Mouse (Mus musculus): ENCODE data around the gene Zmiz2. TPM values are rescaled to one million over a fixed set of nuclear protein-coding genes. Genes with fewer than 3 reads are reported as not detected.

Zmiz2 gene
- polyA plus RNA-seq, 1 experiment from 2014 or later, result 7.0 TPM

- ATAC-seq (ENCODE audit: insufficient number of reproducible peaks, low FRiP score), result no peak
- no peak overlapping the region for H3K4me3 ChIP-seq
- WGBS, result 79% methylated on average over 11 of the region's 11 CpGs
These were observed 17.3 kb upstream of the Zmiz2 start for GRCm38 (mm10) chr11:6371376-6372155.

GRCm38 (mm10) chr11:6372784-6373183, 16.1 kb upstream of the Zmiz2 start:
- H3K4me3 ChIP-seq, result no peak overlapping the region
- no peaks in the 10 kb centered on the region for H3K27me3 ChIP-seq (replicated peaks)
- H3K36me3 ChIP-seq, result no peaks in the 10 kb centered on the region
- H3K27ac ChIP-seq (ENCODE audit: poor library complexity, severe bottlenecking), result no peak overlapping the region
- no peak overlapping the region for H3K4me2 ChIP-seq
- 83% methylated on average over 9 of the region's 9 CpGs for WGBS
- no peak for ATAC-seq (ENCODE audit: insufficient number of reproducible peaks, low FRiP score)
- H3K9me3 ChIP-seq (replicated peaks), result no peaks in the 10 kb centered on the region
- no peak overlapping the region for H3K9ac ChIP-seq
- H3K4me1 ChIP-seq (replicated peaks), result no peaks in the 10 kb centered on the region

More at GRCm38 (mm10) chr11:6371376-6372155, 17.3 kb upstream of the Zmiz2 start:
- H3K4me2 ChIP-seq, result no peak overlapping the region
- no peaks in the 10 kb centered on the region for H3K36me3 ChIP-seq
- H3K4me1 ChIP-seq (replicated peaks), result no peaks in the 10 kb centered on the region
- H3K9me3 ChIP-seq (replicated peaks), result no peaks in the 10 kb centered on the region
- no peak overlapping the region for H3K27ac ChIP-seq (ENCODE audit: poor library complexity, severe bottlenecking)
- H3K9ac ChIP-seq, result no peak overlapping the region
- H3K27me3 ChIP-seq (replicated peaks), result no peaks in the 10 kb centered on the region

DNA sequence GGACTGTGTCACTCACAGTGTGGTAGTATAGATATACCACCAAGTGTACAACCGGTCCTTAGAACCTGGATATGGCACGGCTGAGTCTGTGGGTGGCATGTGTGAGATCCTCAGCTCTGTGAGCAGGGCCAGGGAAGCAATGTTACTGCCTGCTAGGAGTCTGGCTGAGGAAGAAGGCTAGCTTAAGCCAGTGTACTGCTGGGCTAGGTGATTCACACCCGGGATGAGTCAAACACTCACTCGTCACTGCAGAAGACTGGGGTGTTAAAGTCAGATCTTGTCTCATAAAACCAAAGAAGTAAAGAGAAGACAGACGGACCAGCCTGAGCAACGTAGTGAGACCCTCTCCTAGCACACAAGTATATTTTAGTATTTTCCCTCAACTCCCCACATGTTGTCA, 8.0 kb upstream of the Zmiz2 start:
- Histone ChIP-seq H3K4me1 (replicated peaks) (no peaks in the 10 kb centered on the region), H3K9me3 (replicated peaks) (no peaks in the 10 kb centered on the region), H3K36me3 (no peaks in the 10 kb centered on the region), H3K4me2 (no peak overlapping the region), H3K27ac (ENCODE audit: poor library complexity, severe bottlenecking) (no peak overlapping the region), H3K9ac (no peak overlapping the region), H3K4me3 (no peak overlapping the region), H3K27me3 (replicated peaks) (no peaks in the 10 kb centered on the region)
- WGBS, result 72% methylated on average over 6 of the region's 6 CpGs
- ATAC-seq (ENCODE audit: insufficient number of reproducible peaks, low FRiP score), result no peak

DNA sequence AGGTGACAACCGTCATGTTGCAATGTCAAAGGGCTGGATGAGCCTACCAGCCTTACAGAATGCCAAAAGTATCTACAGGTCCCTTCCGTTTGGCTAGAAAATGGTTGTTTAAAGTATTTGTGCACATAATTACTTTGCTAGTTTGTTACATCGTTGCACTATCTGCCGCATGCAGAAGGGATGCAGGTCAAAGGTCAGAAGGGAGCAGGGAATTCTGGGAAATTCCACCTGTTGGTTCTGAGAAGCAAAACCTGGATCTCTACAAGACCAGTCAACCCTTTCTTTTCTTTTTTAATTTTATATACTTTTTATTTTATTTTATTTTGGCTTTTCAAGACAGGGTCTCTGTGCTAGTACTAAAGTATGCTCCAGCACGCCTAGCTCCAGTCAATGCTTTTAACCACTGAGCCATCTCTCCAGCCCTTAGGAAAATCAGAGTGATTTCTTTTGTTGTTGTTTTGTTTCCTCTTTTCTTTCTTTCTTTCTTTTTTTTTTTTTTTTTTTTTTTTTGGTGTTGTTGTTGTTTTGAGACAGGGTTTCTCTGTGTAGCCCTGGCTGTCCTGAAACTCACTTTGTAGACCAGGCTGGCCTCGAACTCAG, 648 bp upstream of the Zmiz2 start:
- Histone ChIP-seq H3K4me1 (replicated peaks) (peaks cover 12% of the 10 kb centered on the region), H3K9me3 (replicated peaks) (no peaks in the 10 kb centered on the region), H3K27me3 (replicated peaks) (no peaks in the 10 kb centered on the region), H3K4me2 (peak overlapping the region; percentile 52), H3K27ac (ENCODE audit: poor library complexity, severe bottlenecking) (peak overlapping the region; percentile 93), H3K4me3 (peak overlapping the region; percentile 99; the same call in 1 of the 2 replicates), H3K36me3 (peaks cover 8% of the 10 kb centered on the region), H3K9ac (no peak overlapping the region)
- no peak for ATAC-seq (ENCODE audit: insufficient number of reproducible peaks, low FRiP score)
- WGBS, result 86% methylated on average over 6 of the region's 6 CpGs

DNA sequence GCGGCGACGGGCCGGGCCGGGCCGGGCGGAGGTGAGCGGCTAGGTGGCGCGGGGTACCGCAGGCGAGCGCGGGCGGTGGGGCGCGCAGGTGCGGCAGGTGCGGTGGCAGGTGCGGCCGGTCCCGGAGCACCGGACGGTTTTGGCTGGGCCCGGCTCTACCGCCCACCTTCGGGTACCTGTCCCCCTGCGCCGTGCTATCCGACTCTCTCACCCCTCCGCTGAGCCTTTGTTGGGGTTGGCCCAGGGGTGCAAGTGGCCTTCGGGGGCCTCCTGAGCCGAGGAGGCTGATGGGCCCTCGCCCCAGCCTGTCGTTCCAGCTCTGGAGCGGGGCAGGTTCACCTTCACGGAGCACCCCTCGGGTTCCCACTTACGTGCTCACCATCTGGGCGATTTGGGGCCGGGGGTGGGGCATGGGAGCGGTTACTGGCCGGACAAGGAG, 628 bp downstream of the Zmiz2 start:
- WGBS, result 1% methylated on average over 29 of the region's 43 CpGs
- H3K4me1 ChIP-seq (replicated peaks), result peaks cover 12% of the 10 kb centered on the region
- peaks cover 13% of the 10 kb centered on the region for H3K36me3 ChIP-seq
- peak overlapping the region; percentile 93 for H3K4me2 ChIP-seq
- peak overlapping the region; percentile 96 for H3K9ac ChIP-seq
- H3K9me3 ChIP-seq (replicated peaks), result no peaks in the 10 kb centered on the region
- no peaks in the 10 kb centered on the region for H3K27me3 ChIP-seq (replicated peaks)
- ATAC-seq (ENCODE audit: insufficient number of reproducible peaks, low FRiP score), result peak; percentile 23
- peak overlapping the region; percentile 93; the same call in 1 of the 2 replicates for H3K27ac ChIP-seq (ENCODE audit: poor library complexity, severe bottlenecking)
- peak overlapping the region; percentile 99 for H3K4me3 ChIP-seq

DNA sequence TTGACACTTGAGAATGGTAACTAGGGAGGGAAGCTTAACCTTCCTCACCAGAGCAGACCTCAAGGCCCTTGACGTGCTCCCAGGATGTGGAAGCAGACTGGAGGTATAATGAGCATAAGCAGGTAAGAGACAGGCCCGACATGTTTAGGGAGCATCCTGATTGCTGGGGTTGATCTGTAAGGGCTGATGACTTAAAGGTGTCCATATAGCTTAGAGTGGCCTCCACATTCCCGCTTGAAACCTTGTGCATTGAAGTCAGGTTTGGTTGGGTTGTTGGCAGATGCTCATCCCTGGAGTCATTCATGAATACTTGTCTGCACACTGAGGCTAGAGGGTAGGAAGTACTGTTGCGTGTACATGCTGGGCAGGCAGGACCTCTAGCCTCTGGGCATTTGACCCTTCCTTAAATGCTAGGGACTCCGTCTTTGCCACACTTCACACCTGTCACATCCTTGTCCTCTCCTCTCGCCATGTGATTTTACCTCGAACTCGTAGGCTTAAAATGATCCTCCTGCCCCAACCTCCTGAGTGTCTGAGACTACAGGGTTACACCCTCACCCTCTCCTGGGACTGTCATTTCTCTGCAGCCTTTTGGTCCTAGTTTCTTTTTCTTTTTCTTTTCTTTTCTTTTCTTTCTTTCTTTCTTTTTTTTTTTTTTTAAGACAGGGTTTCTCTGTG, 1.6 kb downstream of the Zmiz2 start:
- Histone ChIP-seq H3K27ac (ENCODE audit: poor library complexity, severe bottlenecking) (no peak overlapping the region), H3K9ac (no peak overlapping the region), H3K4me3 (peak overlapping the region; percentile 99), H3K4me2 (peak overlapping the region; percentile 93), H3K4me1 (replicated peaks) (peaks cover 12% of the 10 kb centered on the region), H3K36me3 (peaks cover 23% of the 10 kb centered on the region), H3K27me3 (replicated peaks) (no peaks in the 10 kb centered on the region), H3K9me3 (replicated peaks) (no peaks in the 10 kb centered on the region)
- ATAC-seq (ENCODE audit: insufficient number of reproducible peaks, low FRiP score), result no peak
- WGBS, result 88% methylated on average over 8 of the region's 8 CpGs

DNA sequence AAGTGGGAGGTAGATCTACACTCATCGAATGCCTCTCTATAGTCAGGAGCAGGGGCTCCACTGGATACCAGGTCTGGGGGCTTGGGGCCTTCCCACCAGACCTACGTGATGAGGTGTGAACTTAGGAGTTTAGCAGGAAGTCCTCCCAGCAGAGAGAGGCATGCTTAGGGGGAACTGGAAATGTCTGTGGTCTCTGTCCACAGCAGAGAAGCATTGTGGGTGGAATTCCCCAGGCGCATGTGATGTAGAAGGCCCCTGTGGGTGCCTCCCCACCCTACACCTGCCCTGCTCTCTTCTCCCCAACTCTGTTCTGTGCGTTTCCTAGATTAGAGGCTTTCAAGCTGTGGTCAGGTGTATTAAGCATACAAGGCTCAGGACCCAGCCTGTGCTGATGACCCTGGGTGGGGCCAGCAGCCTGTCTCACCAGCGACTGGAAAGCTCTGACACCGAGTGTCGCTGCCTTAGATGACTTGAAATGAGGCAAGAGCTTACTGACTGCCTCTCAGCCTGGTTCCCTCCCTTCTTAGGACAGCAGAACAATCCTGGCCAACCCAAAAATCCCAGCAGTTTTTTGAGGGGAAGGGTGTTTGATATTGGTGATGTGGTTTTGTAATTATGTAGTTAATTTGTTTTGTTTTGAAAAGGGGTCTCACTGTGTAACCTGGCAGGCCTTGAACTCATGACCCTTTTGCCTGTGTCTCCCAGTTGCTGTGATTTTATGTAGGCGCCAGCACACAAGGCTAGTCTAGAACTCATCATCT, 2.8 kb downstream of the Zmiz2 start:
- Histone ChIP-seq H3K27ac (ENCODE audit: poor library complexity, severe bottlenecking) (no peak overlapping the region), H3K4me1 (replicated peaks) (peaks cover 12% of the 10 kb centered on the region), H3K27me3 (replicated peaks) (no peaks in the 10 kb centered on the region), H3K9me3 (replicated peaks) (no peaks in the 10 kb centered on the region), H3K36me3 (peaks cover 35% of the 10 kb centered on the region), H3K4me3 (no peak overlapping the region), H3K4me2 (no peak overlapping the region), H3K9ac (no peak overlapping the region)
- 88% methylated on average over 8 of the region's 8 CpGs for WGBS
- ATAC-seq (ENCODE audit: insufficient number of reproducible peaks, low FRiP score), result no peak

GRCm38 (mm10) chr11:6392857-6393256, 4.0 kb downstream of the Zmiz2 start:
- Histone ChIP-seq H3K9ac (no peak overlapping the region), H3K27ac (ENCODE audit: poor library complexity, severe bottlenecking) (no peak overlapping the region), H3K4me3 (no peak overlapping the region), H3K4me1 (replicated peaks) (peaks cover 12% of the 10 kb centered on the region), H3K27me3 (replicated peaks) (no peaks in the 10 kb centered on the region), H3K4me2 (no peak overlapping the region), H3K36me3 (peaks cover 46% of the 10 kb centered on the region), H3K9me3 (replicated peaks) (no peaks in the 10 kb centered on the region)
- no peak for ATAC-seq (ENCODE audit: insufficient number of reproducible peaks, low FRiP score)
- 71% methylated on average over 6 of the region's 6 CpGs for WGBS

DNA sequence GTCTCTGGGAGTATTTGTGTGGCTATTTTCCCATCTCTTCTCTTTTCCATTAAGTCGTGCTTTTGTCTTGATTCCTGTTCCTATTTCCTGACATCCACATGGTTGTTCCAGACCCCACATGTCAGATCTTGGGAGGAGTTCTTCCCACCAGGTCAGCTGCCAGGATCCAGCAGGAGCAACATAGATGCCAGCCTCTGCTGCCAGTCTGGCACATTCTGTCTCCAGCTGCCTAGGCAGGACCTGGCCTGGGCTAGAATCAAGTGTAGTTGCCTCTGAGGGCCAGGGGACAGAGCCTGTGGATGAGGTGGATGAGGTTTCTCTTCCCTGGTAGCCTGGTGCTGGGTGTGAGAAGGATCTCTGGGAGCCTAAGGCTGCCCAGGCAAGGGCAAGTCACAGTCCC, 5.0 kb downstream of the Zmiz2 start:
- H3K9me3 ChIP-seq (replicated peaks), result no peaks in the 10 kb centered on the region
- no peaks in the 10 kb centered on the region for H3K27me3 ChIP-seq (replicated peaks)
- H3K9ac ChIP-seq, result no peak overlapping the region
- no peak overlapping the region for H3K27ac ChIP-seq (ENCODE audit: poor library complexity, severe bottlenecking)
- no peak overlapping the region for H3K4me3 ChIP-seq
- peaks cover 12% of the 10 kb centered on the region for H3K4me1 ChIP-seq (replicated peaks)
- H3K4me2 ChIP-seq, result no peak overlapping the region
- WGBS, result 56% methylated on average over 1 of the region's 1 CpGs
- no peak for ATAC-seq (ENCODE audit: insufficient number of reproducible peaks, low FRiP score)
- peaks cover 56% of the 10 kb centered on the region for H3K36me3 ChIP-seq

GRCm38 (mm10) chr11:6395565-6395964, 6.7 kb downstream of the Zmiz2 start:
- peaks cover 4% of the 10 kb centered on the region; the same call in 1 of the 2 replicates for H3K4me1 ChIP-seq (replicated peaks)
- no peaks in the 10 kb centered on the region for H3K9me3 ChIP-seq (replicated peaks)
- H3K4me2 ChIP-seq, result no peak overlapping the region
- H3K9ac ChIP-seq, result no peak overlapping the region
- no peak overlapping the region for H3K27ac ChIP-seq (ENCODE audit: poor library complexity, severe bottlenecking)
- H3K36me3 ChIP-seq, result peaks cover 71% of the 10 kb centered on the region
- no peaks in the 10 kb centered on the region for H3K27me3 ChIP-seq (replicated peaks)
- no peak overlapping the region for H3K4me3 ChIP-seq
- 95% methylated on average over 5 of the region's 5 CpGs for WGBS
- no peak for ATAC-seq (ENCODE audit: insufficient number of reproducible peaks, low FRiP score)

GRCm38 (mm10) chr11:6398141-6398540, 9.3 kb downstream of the Zmiz2 start:
- H3K27ac ChIP-seq (ENCODE audit: poor library complexity, severe bottlenecking), result no peak overlapping the region
- WGBS, result 97% methylated on average over 10 of the region's 10 CpGs

More at GRCm38 (mm10) chr11:6398141-6398540, 9.3 kb downstream of the Zmiz2 start:
- H3K27me3 ChIP-seq (replicated peaks), result no peaks in the 10 kb centered on the region
- ATAC-seq (ENCODE audit: insufficient number of reproducible peaks, low FRiP score), result no peak
- H3K36me3 ChIP-seq, result peaks cover 89% of the 10 kb centered on the region
- no peak overlapping the region for H3K9ac ChIP-seq
- no peak overlapping the region for H3K4me3 ChIP-seq
- H3K4me2 ChIP-seq, result no peak overlapping the region
- H3K4me1 ChIP-seq (replicated peaks), result no peaks in the 10 kb centered on the region
- H3K9me3 ChIP-seq (replicated peaks), result no peaks in the 10 kb centered on the region
